Mouse (Mus musculus): ENCODE measurements around the gene Prr7. TPM values are rescaled to one million over a fixed set of nuclear protein-coding genes. Genes with fewer than 3 reads are reported as not detected.
A peak's percentile ranks its signal among the peaks of the same experiment; 100 is the strongest.

Prr7 gene
- polyA plus RNA-seq, 1 experiment from 2014 or later = 2.7 TPM

GRCm38 (mm10) chr13:55512379-55513031 is 48.4 kb downstream of the Prr7 start:
- WGBS = 1% methylated on average over 17 of the region's 25 CpGs
- Histone ChIP-seq H3K27me3 (replicated peaks; ENCODE audit: control insufficient read depth, insufficient read depth, low read length) (no peaks in the 10 kb centered on the region), H3K4me3 (ENCODE audit: low read depth, low read length) (peak overlapping the region; percentile 76), H3K9ac (ENCODE audit: low read depth, low read length) (peak overlapping the region; percentile 78), H3K27ac (replicated peaks; ENCODE audit: low read depth, low read length) (peak overlapping the region; percentile 85), H3K36me3 (ENCODE audit: control insufficient read depth, insufficient read depth, low read length) (peaks cover 30% of the 10 kb centered on the region), H3K4me2 (ENCODE audit: low read depth, low read length) (peak overlapping the region; percentile 80), H3K4me1 (ENCODE audit: control insufficient read depth, insufficient read depth, low read length) (peaks cover 23% of the 10 kb centered on the region), H3K9me3 (ENCODE audit: control insufficient read depth, low read length) (no peaks in the 10 kb centered on the region)
- DNase-seq (ENCODE audit: low spot score) (peak; percentile 90), ATAC-seq (ENCODE audit: low read depth) (peak; percentile 62)

- Histone ChIP-seq H3K27me3 (replicated peaks; ENCODE audit: control insufficient read depth, insufficient read depth, low read length) (no peaks in the 10 kb centered on the region), H3K4me1 (ENCODE audit: control insufficient read depth, insufficient read depth, low read length) (peaks cover 23% of the 10 kb centered on the region), H3K36me3 (ENCODE audit: control insufficient read depth, insufficient read depth, low read length) (peaks cover 23% of the 10 kb centered on the region), H3K4me2 (ENCODE audit: low read depth, low read length) (peak within 1 kb of the TSS; percentile 80), H3K27ac (replicated peaks; ENCODE audit: low read depth, low read length) (peak within 1 kb of the TSS; percentile 85), H3K4me3 (ENCODE audit: low read depth, low read length) (peak within 1 kb of the TSS; percentile 76), H3K9me3 (ENCODE audit: control insufficient read depth, low read length) (no peaks in the 10 kb centered on the region), H3K9ac (ENCODE audit: low read depth, low read length) (peak within 1 kb of the TSS; percentile 78)
- peak; percentile 88 for DNase-seq (ENCODE audit: low spot score)
- WGBS = 1% methylated on average over 21 of the region's 55 CpGs
- peak; percentile 73 for ATAC-seq (ENCODE audit: low read depth)
Measured at GRCm38 (mm10) chr13:55513111-55513748, 49.2 kb downstream of the Prr7 start, which contains the start of gene Pdlim7. TSS of gene Pdlim7 (minus strand) at chr13:55513676.

GRCm38 (mm10) chr13:55513828-55514227 is 49.8 kb downstream of the Prr7 start:
- Histone ChIP-seq H3K27ac (replicated peaks; ENCODE audit: low read depth, low read length) (no peak overlapping the region), H3K9ac (ENCODE audit: low read depth, low read length) (peak overlapping the region; percentile 78; the same call in 1 of the 2 replicates)

GRCm38 (mm10) chr13:55516955-55517354 is 52.9 kb downstream of the Prr7 start:
- no peaks in the 10 kb centered on the region for H3K9me3 ChIP-seq (ENCODE audit: control insufficient read depth, low read length)
- no peak for ATAC-seq (ENCODE audit: low read depth)
- 11% methylated on average over 5 of the region's 5 CpGs for WGBS

More at GRCm38 (mm10) chr13:55513828-55514227, 49.8 kb downstream of the Prr7 start:
- H3K9me3 ChIP-seq (ENCODE audit: control insufficient read depth, low read length) = no peaks in the 10 kb centered on the region
- H3K36me3 ChIP-seq (ENCODE audit: control insufficient read depth, insufficient read depth, low read length) = peaks cover 17% of the 10 kb centered on the region
- no peak for DNase-seq (ENCODE audit: low spot score)
- H3K4me3 ChIP-seq (ENCODE audit: low read depth, low read length) = peak overlapping the region; percentile 76
- peaks cover 23% of the 10 kb centered on the region for H3K4me1 ChIP-seq (ENCODE audit: control insufficient read depth, insufficient read depth, low read length)
- peak overlapping the region; percentile 80 for H3K4me2 ChIP-seq (ENCODE audit: low read depth, low read length)
- ATAC-seq (ENCODE audit: low read depth) = no peak
- WGBS = 37% methylated on average over 9 of the region's 9 CpGs
- H3K27me3 ChIP-seq (replicated peaks; ENCODE audit: control insufficient read depth, insufficient read depth, low read length) = no peaks in the 10 kb centered on the region

GRCm38 (mm10) chr13:55519606-55520005 is 55.5 kb downstream of the Prr7 start:
- Histone ChIP-seq H3K27ac (replicated peaks; ENCODE audit: low read depth, low read length) (no peak overlapping the region), H3K4me2 (ENCODE audit: low read depth, low read length) (no peak overlapping the region), H3K36me3 (ENCODE audit: control insufficient read depth, insufficient read depth, low read length) (no peaks in the 10 kb centered on the region), H3K9me3 (ENCODE audit: control insufficient read depth, low read length) (no peaks in the 10 kb centered on the region), H3K27me3 (replicated peaks; ENCODE audit: control insufficient read depth, insufficient read depth, low read length) (no peaks in the 10 kb centered on the region), H3K4me3 (ENCODE audit: low read depth, low read length) (no peak overlapping the region), H3K4me1 (ENCODE audit: control insufficient read depth, insufficient read depth, low read length) (no peaks in the 10 kb centered on the region), H3K9ac (ENCODE audit: low read depth, low read length) (no peak overlapping the region)
- ATAC-seq (ENCODE audit: low read depth) = no peak
- 72% methylated on average over 4 of the region's 4 CpGs for WGBS
- no peak for DNase-seq (ENCODE audit: low spot score)

More at GRCm38 (mm10) chr13:55516955-55517354, 52.9 kb downstream of the Prr7 start:
- no peak overlapping the region for H3K4me2 ChIP-seq (ENCODE audit: low read depth, low read length)
- DNase-seq (ENCODE audit: low spot score) = peak; percentile 88
- no peak overlapping the region for H3K9ac ChIP-seq (ENCODE audit: low read depth, low read length)
- H3K27me3 ChIP-seq (replicated peaks; ENCODE audit: control insufficient read depth, insufficient read depth, low read length) = no peaks in the 10 kb centered on the region
- peaks cover 4% of the 10 kb centered on the region for H3K4me1 ChIP-seq (ENCODE audit: control insufficient read depth, insufficient read depth, low read length)
- no peaks in the 10 kb centered on the region for H3K36me3 ChIP-seq (ENCODE audit: control insufficient read depth, insufficient read depth, low read length)
- H3K4me3 ChIP-seq (ENCODE audit: low read depth, low read length) = no peak overlapping the region
- no peak overlapping the region for H3K27ac ChIP-seq (replicated peaks; ENCODE audit: low read depth, low read length)

- 61% methylated on average over 8 of the region's 8 CpGs for WGBS
- no peaks in the 10 kb centered on the region for H3K36me3 ChIP-seq (ENCODE audit: control insufficient read depth, insufficient read depth, low read length)
- DNase-seq (ENCODE audit: low spot score) = no peak
Measured at GRCm38 (mm10) chr13:55522730-55523129, 58.7 kb downstream of the Prr7 start.

More at GRCm38 (mm10) chr13:55522730-55523129, 58.7 kb downstream of the Prr7 start:
- Histone ChIP-seq H3K9ac (ENCODE audit: low read depth, low read length) (no peak overlapping the region), H3K4me1 (ENCODE audit: control insufficient read depth, insufficient read depth, low read length) (no peaks in the 10 kb centered on the region), H3K27ac (replicated peaks; ENCODE audit: low read depth, low read length) (no peak overlapping the region), H3K4me2 (ENCODE audit: low read depth, low read length) (no peak overlapping the region), H3K9me3 (ENCODE audit: control insufficient read depth, low read length) (no peaks in the 10 kb centered on the region), H3K4me3 (ENCODE audit: low read depth, low read length) (no peak overlapping the region), H3K27me3 (replicated peaks; ENCODE audit: control insufficient read depth, insufficient read depth, low read length) (no peaks in the 10 kb centered on the region)
- 0 out of 2 replicates have a peak, but pooled peaks have one; percentile 27 for ATAC-seq (ENCODE audit: low read depth)

Small RNA genes lying within 50 kb of the gene (microRNA-seq; reads per million reads assigned to microRNA genes)
- gene Mir6943 (ENCODE audit: borderline number of aligned reads) = not detected
- gene Mir6944 (ENCODE audit: borderline number of aligned reads) = 22.9 reads per million, percentile 35 among the genes with 10 or more reads in this experiment
- gene Mir6945 (ENCODE audit: borderline number of aligned reads) = 1.5 reads per million

Other genes with a start within 250 kb of the Prr7 start
- gene Prelid1, start 143.8 kb upstream of the Prr7 start, polyA plus RNA-seq (2014; fragmentation: Nextera tagmentation; extraction: Ambion mirVana) = 413 and 451 TPM in 2 replicates
- 92.1 and 102 TPM in 2 replicates for gene Rab24, start 142.3 kb upstream of the Prr7 start, polyA plus RNA-seq (2014; fragmentation: Nextera tagmentation; extraction: Ambion mirVana)
- 36.0 and 39.4 TPM in 2 replicates for gene Mxd3, start 134.4 kb upstream of the Prr7 start, polyA plus RNA-seq (2014; fragmentation: Nextera tagmentation; extraction: Ambion mirVana)
- 102 and 105 TPM in 2 replicates for gene Lman2, start 101.5 kb upstream of the Prr7 start, polyA plus RNA-seq (2014; fragmentation: Nextera tagmentation; extraction: Ambion mirVana)
- 1.3 and 3.3 TPM in 2 replicates for gene Rgs14, start 94.5 kb upstream of the Prr7 start, polyA plus RNA-seq (2014; fragmentation: Nextera tagmentation; extraction: Ambion mirVana)
- gene Slc34a1, start 66.1 kb upstream of the Prr7 start, polyA plus RNA-seq (2014; fragmentation: Nextera tagmentation; extraction: Ambion mirVana) = not detected in 2 replicates
- 0.70 TPM in 1 of 2 replicates, not detected in the other for gene Pfn3, start 49.0 kb upstream of the Prr7 start, polyA plus RNA-seq (2014; fragmentation: Nextera tagmentation; extraction: Ambion mirVana)
- not detected in 2 replicates for gene F12, start 37.5 kb upstream of the Prr7 start, polyA plus RNA-seq (2014; fragmentation: Nextera tagmentation; extraction: Ambion mirVana)
- 44.0 and 46.6 TPM in 2 replicates for gene Grk6, start 19.2 kb upstream of the Prr7 start, polyA plus RNA-seq (2014; fragmentation: Nextera tagmentation; extraction: Ambion mirVana)
- 141 and 167 TPM in 2 replicates for gene Dbn1, start 23.8 kb downstream of the Prr7 start, polyA plus RNA-seq (2014; fragmentation: Nextera tagmentation; extraction: Ambion mirVana)
- gene Pdlim7, start 49.4 kb downstream of the Prr7 start, polyA plus RNA-seq (2014; fragmentation: Nextera tagmentation; extraction: Ambion mirVana) = 194 and 204 TPM in 2 replicates
- 2.5 and 3.8 TPM in 2 replicates for gene Dok3, start 65.0 kb downstream of the Prr7 start, polyA plus RNA-seq (2014; fragmentation: Nextera tagmentation; extraction: Ambion mirVana)
- gene Ddx41, start 72.4 kb downstream of the Prr7 start, polyA plus RNA-seq (2014; fragmentation: Nextera tagmentation; extraction: Ambion mirVana) = 56.6 and 69.5 TPM in 2 replicates
- 30.5 and 32.1 TPM in 2 replicates for gene Fam193b, start 106.9 kb downstream of the Prr7 start, polyA plus RNA-seq (2014; fragmentation: Nextera tagmentation; extraction: Ambion mirVana)
- 66.2 and 85.4 TPM in 2 replicates for gene Tmed9, start 109.5 kb downstream of the Prr7 start, polyA plus RNA-seq (2014; fragmentation: Nextera tagmentation; extraction: Ambion mirVana)
- 9.3 and 10.3 TPM in 2 replicates for gene B4galt7, start 135.6 kb downstream of the Prr7 start, polyA plus RNA-seq (2014; fragmentation: Nextera tagmentation; extraction: Ambion mirVana)
- 57.7 and 59.8 TPM in 2 replicates for gene Caml, start 158.7 kb downstream of the Prr7 start, polyA plus RNA-seq (2014; fragmentation: Nextera tagmentation; extraction: Ambion mirVana)
- gene Ddx46, start 170.8 kb downstream of the Prr7 start, polyA plus RNA-seq (2014; fragmentation: Nextera tagmentation; extraction: Ambion mirVana) = 32.0 and 38.7 TPM in 2 replicates
- 57.5 and 60.8 TPM in 2 replicates for gene B230219D22Rik, start 228.9 kb downstream of the Prr7 start, polyA plus RNA-seq (2014; fragmentation: Nextera tagmentation; extraction: Ambion mirVana)

Measured in embryonic facial prominence, embryonic 14.5 days (tissue).